Mouse (Mus musculus) forebrain, postnatal 0 days (tissue): Measurements from ENCODE around the gene Akt1s1. TPM values are rescaled to one million over a fixed set of nuclear protein-coding genes. Genes with fewer than 3 reads are reported as not detected.

Source experiments
- ATAC-seq: fragments of 200-750 bp; cut with Nextera tagmentation; 2 replicates; pipeline ENCODE4 v1.8.0; 2017; ENCODE audit warnings: mild to moderate bottlenecking, moderate library complexity
- DNase-seq: peaks from one replicate; pipeline ENCODE4 v3.0.0-alpha.2; 2015
- H3K27ac ChIP-seq: fragments of 300-500 bp; sonication (generic); 2 replicates; pipeline ENCODE4 v1.5.1; 2014; ENCODE audit warnings: low read depth, mild to moderate bottlenecking, antibody characterized with exemption, low read length, moderate library complexity, mixed read lengths
- H3K27me3 ChIP-seq: fragments of 300-500 bp; sonication (generic); 2 replicates; pipeline ENCODE4 v1.6.1; 2014; ENCODE audit warnings: mild to moderate bottlenecking, low read length, mixed read lengths; ENCODE audit not compliant: insufficient read depth
- H3K36me3 ChIP-seq: fragments of 300-500 bp; sonication (generic); 2 replicates; pipeline ENCODE4 v1.6.1; 2014; ENCODE audit warnings: mild to moderate bottlenecking, moderate library complexity; ENCODE audit not compliant: insufficient read depth
- H3K4me1 ChIP-seq: fragments of 300-500 bp; sonication (generic); 2 replicates; pipeline ENCODE4 v1.6.1; 2014; ENCODE audit warnings: antibody characterized with exemption; ENCODE audit not compliant: insufficient read depth
- H3K4me2 ChIP-seq: fragments of 300-500 bp; sonication (generic); 2 replicates; pipeline ENCODE4 v1.6.1; 2014; ENCODE audit warnings: low read depth, mild to moderate bottlenecking, moderate library complexity
- H3K4me3 ChIP-seq: fragments of 300-500 bp; sonication (generic); 2 replicates; pipeline ENCODE4 v1.5.1; 2014; ENCODE audit warnings: low read depth, low read length, mixed read lengths
- H3K9ac ChIP-seq: fragments of 300-500 bp; sonication (generic); 2 replicates; pipeline ENCODE4 v1.6.1; 2014; ENCODE audit warnings: mild to moderate bottlenecking
- H3K9me3 ChIP-seq: fragments of 300-500 bp; sonication (generic); 2 replicates; pipeline ENCODE4 v1.6.1; 2016; ENCODE audit warnings: low read length
- CTCF ChIP-seq: sonication (generic); IDR thresholded peaks from 2 replicates; pipeline ENCODE4 v1.5.1; 2016; ENCODE audit warnings: antibody characterized with exemption, control low read depth, low read depth
- WGBS: fragments of 180-500 bp; shearing (Covaris S2); extraction: QIAGEN DNeasy Blood & Tissue Kit; methylation state at CpG from one replicate; pipeline ENCODE4 v1.1.7; 2014; 5-methylcytosine and 5-hydroxymethylcytosine counted together
- polyA plus RNA-seq: library from polyadenylated mRNA; unstranded; fragments of >200 nt; fragmentation: Nextera tagmentation; extraction: Ambion mirVana; gene quantifications from 2 replicates; pipeline ENCODE4 v1.2.1, GENCODE M21; 2015
- total RNA-seq: library from RNA; depleted of rRNA; stranded (reverse); fragments of >200 nt; gene quantifications from 2 replicates; pipeline ENCODE4 v1.2.3, GENCODE M21; 2014

Akt1s1 gene
- total and polyA plus RNA-seq, 2 experiments from 2014 or later: 105 to 109 TPM

- Histone ChIP-seq H3K4me1 (peaks cover 21% of the 10 kb centered on the region), H3K9ac (no peak overlapping the region), H3K4me3 (no peak overlapping the region), H3K27ac (no peak overlapping the region), H3K27me3 (no peaks in the 10 kb centered on the region), H3K36me3 (0 out of 2 replicates have a peak, but pooled peaks cover 4% of the 10 kb centered on the region), H3K4me2 (no peak overlapping the region), H3K9me3 (no peaks in the 10 kb centered on the region)
- TF ChIP-seq CTCF: no peak
- 96% methylated on average over 3 of the region's 3 CpGs for WGBS
- DNase-seq (no peak), ATAC-seq (no peak)
Measured at GRCm38 (mm10) chr7:44813985-44814384, 34.8 kb upstream of the Akt1s1 start.

DNA sequence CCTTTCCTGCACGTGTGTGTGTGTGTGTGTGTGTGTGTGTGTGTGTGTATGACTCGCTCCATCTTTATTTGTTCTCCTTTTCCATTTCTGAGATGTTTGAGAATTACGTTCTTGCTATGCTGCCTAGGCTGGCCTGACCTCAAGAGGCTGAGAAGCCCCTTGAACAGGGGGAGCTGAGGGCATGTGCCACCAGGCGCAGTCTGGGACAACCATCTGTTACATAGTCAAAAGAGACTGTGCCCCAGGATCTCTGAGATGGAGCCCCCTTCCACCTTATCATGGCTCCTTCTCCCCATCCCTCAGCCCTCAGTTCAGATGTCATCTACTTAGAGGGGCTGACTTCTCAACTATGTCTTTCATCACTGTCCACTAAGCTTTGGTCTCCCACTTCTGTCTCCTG, 34.4 kb upstream of the Akt1s1 start:
- 0 out of 2 replicates have a peak, but pooled peaks cover 4% of the 10 kb centered on the region for H3K36me3 ChIP-seq
- TF ChIP-seq CTCF: no peak
- WGBS: 97% methylated on average over 4 of the region's 4 CpGs
- DNase-seq (no peak), ATAC-seq (no peak)
- no peaks in the 10 kb centered on the region for H3K9me3 ChIP-seq
- H3K4me2 ChIP-seq: no peak overlapping the region
- H3K9ac ChIP-seq: no peak overlapping the region
- no peak overlapping the region for H3K27ac ChIP-seq
- no peaks in the 10 kb centered on the region for H3K27me3 ChIP-seq
- H3K4me1 ChIP-seq: peaks cover 21% of the 10 kb centered on the region
- no peak overlapping the region for H3K4me3 ChIP-seq

- Histone ChIP-seq H3K27me3 (no peaks in the 10 kb centered on the region), H3K27ac (peak overlapping the region; percentile 93), H3K4me3 (peak overlapping the region; percentile 89), H3K4me2 (peak overlapping the region; percentile 41), H3K9me3 (no peaks in the 10 kb centered on the region), H3K9ac (no peak overlapping the region), H3K36me3 (0 out of 2 replicates have a peak, but pooled peaks cover 4% of the 10 kb centered on the region), H3K4me1 (peaks cover 21% of the 10 kb centered on the region)
- ATAC-seq: no peak
- no peak for DNase-seq
- no peak for TF ChIP-seq CTCF
- WGBS: 22% methylated on average over 14 of the region's 14 CpGs
Measured at GRCm38 (mm10) chr7:44814952-44815553, 33.7 kb upstream of the Akt1s1 start.

GRCm38 (mm10) chr7:44815721-44816469, 32.9 kb upstream of the Akt1s1 start, which contains the start of the genes Nup62 and Il4i1:
TSS of gene Nup62 (plus strand) at chr7:44816088.
TSS of gene Il4i1 (plus strand) at chr7:44816387.
- Histone ChIP-seq H3K9me3 (no peaks in the 10 kb centered on the region), H3K9ac (peak within 1 kb of the TSS; percentile 92), H3K4me3 (peak within 1 kb of the TSS; percentile 89), H3K27ac (peak within 1 kb of the TSS; percentile 93), H3K36me3 (0 out of 2 replicates have a peak, but pooled peaks cover 4% of the 10 kb centered on the region), H3K27me3 (no peaks in the 10 kb centered on the region), H3K4me2 (peak within 1 kb of the TSS; percentile 58), H3K4me1 (peaks cover 21% of the 10 kb centered on the region)
- TF ChIP-seq CTCF: no peak
- DNase-seq: peak; percentile 100
- WGBS: 2% methylated on average over 58 of the region's 62 CpGs
- peak; percentile 92 for ATAC-seq

DNA sequence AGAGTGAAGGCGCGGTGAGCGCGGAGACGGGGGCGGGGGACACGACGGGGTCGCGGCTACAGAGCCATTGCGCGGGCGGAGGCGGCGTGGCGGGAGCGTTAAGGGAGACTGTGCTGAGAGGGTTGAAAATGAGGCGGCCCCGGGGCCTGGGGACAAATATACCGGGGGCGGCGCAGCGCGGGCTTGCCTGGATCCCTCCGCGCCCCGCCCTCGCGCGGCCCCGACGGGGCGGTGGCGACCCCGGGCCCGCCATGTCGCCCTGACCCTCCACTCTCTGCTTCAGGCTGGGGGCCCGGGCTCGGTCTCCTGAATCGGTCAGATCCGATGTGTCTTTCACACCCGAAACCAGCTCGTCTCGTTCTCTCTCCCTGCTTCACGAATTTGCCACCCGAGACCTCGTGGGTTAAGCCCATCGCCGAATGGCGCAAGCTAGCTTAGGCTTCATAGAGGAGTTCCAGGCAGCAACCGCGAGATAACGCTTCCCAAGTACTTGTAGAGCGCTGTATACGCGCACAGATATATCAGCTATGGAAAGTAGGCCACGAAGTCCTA, 32.2 kb upstream of the Akt1s1 start, which contains the start of gene Atf5:
TSS of gene Atf5 (minus strand) at position 189 of the 552 bp plus-strand sequence.
- H3K4me1 ChIP-seq: peaks cover 21% of the 10 kb centered on the region
- peak within 1 kb of the TSS; percentile 92 for H3K9ac ChIP-seq
- H3K4me2 ChIP-seq: peak within 1 kb of the TSS; percentile 58
- no peaks in the 10 kb centered on the region for H3K27me3 ChIP-seq
- DNase-seq (peak; percentile 70), ATAC-seq (peak; percentile 19)
- H3K9me3 ChIP-seq: no peaks in the 10 kb centered on the region
- TF ChIP-seq CTCF: no peak
- peak within 1 kb of the TSS; percentile 89 for H3K4me3 ChIP-seq
- 0 out of 2 replicates have a peak, but pooled peaks cover 4% of the 10 kb centered on the region for H3K36me3 ChIP-seq
- under 1% methylated on average over 43 of the region's 57 CpGs for WGBS
- peak within 1 kb of the TSS; percentile 93 for H3K27ac ChIP-seq

GRCm38 (mm10) chr7:44817441-44817840, 31.4 kb upstream of the Akt1s1 start:
- ATAC-seq: no peak
- Histone ChIP-seq H3K4me3 (peak overlapping the region; percentile 89), H3K4me2 (peak overlapping the region; percentile 58), H3K27me3 (no peaks in the 10 kb centered on the region), H3K9me3 (no peaks in the 10 kb centered on the region), H3K9ac (peak overlapping the region; percentile 92; the same call in 1 of the 2 replicates), H3K4me1 (peaks cover 21% of the 10 kb centered on the region), H3K27ac (no peak overlapping the region; the same call in 1 of the 2 replicates), H3K36me3 (0 out of 2 replicates have a peak, but pooled peaks cover 4% of the 10 kb centered on the region)
- TF ChIP-seq CTCF: no peak
- DNase-seq: no peak
- WGBS: 26% methylated on average over 3 of the region's 3 CpGs
